25 mouse cellular contexts compared by ENCODE assay signal in the genomic region with DNA sequence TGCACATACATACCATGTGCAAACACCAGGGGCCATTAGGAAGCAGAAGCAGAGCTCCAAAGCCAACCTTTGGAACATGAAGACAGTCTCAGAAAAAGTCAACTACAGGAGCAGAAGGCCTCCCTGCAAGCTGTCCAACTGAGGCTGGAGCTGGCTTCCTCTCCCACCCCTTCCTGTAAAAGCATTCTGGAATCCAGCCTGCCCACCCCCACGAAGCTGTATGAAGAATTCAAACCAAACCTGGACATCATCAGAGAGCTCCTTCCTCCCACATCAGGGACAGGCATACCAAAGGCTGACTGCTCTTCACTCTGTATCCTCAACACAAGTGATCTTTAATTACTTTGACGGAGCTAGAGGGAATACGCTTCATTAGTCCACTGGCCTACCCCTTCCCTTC. TPM values are rescaled to one million over a fixed set of nuclear protein-coding genes. Genes with fewer than 3 reads are reported as not detected.
"Had no signal": no experiment of that assay in that cellular context is flagged by ENCODE, and none has a peak within 500 bp of the region (broad histone marks: within the 10 kb centered on the region; RNA-seq: fewer than 3 reads in every experiment).

No protein-coding gene starts in this region.

- H3K27ac ChIP-seq: gastrocnemius, adult 2 months; heart, embryonic 10.5 days; hindbrain, embryonic 10.5 days; hindbrain, embryonic 12.5 days; hindbrain, embryonic 14.5 days; intestine, embryonic 15.5 days; kidney, embryonic 15.5 days; kidney, postnatal 0 days; limb, embryonic 10.5 days; limb, embryonic 12.5 days; liver, embryonic 13.5 days; liver, embryonic 15.5 days had no signal

- ATAC-seq: hindbrain, embryonic 16.5 days; inflammation-experienced regulatory T-cells, adult 6 months; intestine, embryonic 15.5 days; intestine, postnatal 0 days had no signal

- H3K4me3 ChIP-seq: gastrocnemius, adult 2 months; heart, embryonic 10.5 days; heart, embryonic 12.5 days; hindbrain, embryonic 10.5 days; hindbrain, embryonic 12.5 days; intestine, embryonic 15.5 days; kidney, embryonic 15.5 days; limb, embryonic 10.5 days; limb, embryonic 12.5 days; liver, embryonic 13.5 days; liver, embryonic 15.5 days had no signal

- DNase-seq: gastrocnemius, adult 2 months; gastrocnemius, postnatal 10 days; gastrocnemius, postnatal 25 days; heart, adult 18-20 months; heart, postnatal 10 days; heart, postnatal 4 days; kidney, adult 18-20 months; kidney, adult 9 months; kidney, postnatal 4 days; liver; liver, embryonic 13.5 days had no signal

RNA-seq across cellular contexts. Expression of a gene that starts 40.1 kb away (rescaled TPM):
- total RNA-seq: gastrocnemius, adult 2 months; gastrocnemius, postnatal 10 days; gastrocnemius, postnatal 25 days had no signal
